Mouse (Mus musculus): Measurements from ENCODE around the gene Ascc2. TPM values are rescaled to one million over a fixed set of nuclear protein-coding genes. Genes with fewer than 3 reads are reported as not detected.

Ascc2 gene
- polyA plus RNA-seq, 1 experiment from 2014 or later = 22.3 TPM

- H3K9ac ChIP-seq = no peak overlapping the region
- WGBS = 52% methylated on average over 7 of the region's 7 CpGs
- H3K27me3 ChIP-seq (replicated peaks) = no peaks in the 10 kb centered on the region
- peaks cover 32% of the 10 kb centered on the region for H3K36me3 ChIP-seq
- no peaks in the 10 kb centered on the region for H3K9me3 ChIP-seq
- no peak for ATAC-seq (ENCODE audit: extremely low read depth, insufficient number of reproducible peaks, low FRiP score, low TSS enrichment)
- no peak overlapping the region for H3K4me3 ChIP-seq
- H3K4me2 ChIP-seq = no peak overlapping the region
- peaks cover 18% of the 10 kb centered on the region for H3K4me1 ChIP-seq
- H3K27ac ChIP-seq (replicated peaks) = no peak overlapping the region
Measured at GRCm38 (mm10) chr11:4720900-4721580, 83.5 kb downstream of the Ascc2 start.

DNA sequence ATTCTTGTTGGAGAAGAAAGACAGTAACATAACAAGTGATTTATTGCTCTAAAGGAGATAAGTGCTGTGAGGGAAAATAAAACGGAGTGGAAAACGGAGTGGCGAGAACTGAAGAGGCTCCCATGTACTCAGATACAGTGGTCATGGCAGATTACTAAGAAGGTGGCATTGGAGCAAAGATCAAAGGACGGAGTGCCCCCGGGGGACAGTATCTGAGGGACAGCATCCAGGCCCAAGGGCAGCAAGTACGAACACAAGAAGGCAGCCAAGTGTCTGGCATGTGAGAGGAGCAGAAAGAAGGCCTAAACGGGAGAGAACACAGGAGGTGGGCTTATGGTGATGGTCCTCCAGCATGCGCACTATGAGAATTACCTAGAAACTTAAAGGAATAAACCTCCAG, 84.2 kb downstream of the Ascc2 start:
- ATAC-seq (ENCODE audit: extremely low read depth, insufficient number of reproducible peaks, low FRiP score, low TSS enrichment) = no peak

DNA sequence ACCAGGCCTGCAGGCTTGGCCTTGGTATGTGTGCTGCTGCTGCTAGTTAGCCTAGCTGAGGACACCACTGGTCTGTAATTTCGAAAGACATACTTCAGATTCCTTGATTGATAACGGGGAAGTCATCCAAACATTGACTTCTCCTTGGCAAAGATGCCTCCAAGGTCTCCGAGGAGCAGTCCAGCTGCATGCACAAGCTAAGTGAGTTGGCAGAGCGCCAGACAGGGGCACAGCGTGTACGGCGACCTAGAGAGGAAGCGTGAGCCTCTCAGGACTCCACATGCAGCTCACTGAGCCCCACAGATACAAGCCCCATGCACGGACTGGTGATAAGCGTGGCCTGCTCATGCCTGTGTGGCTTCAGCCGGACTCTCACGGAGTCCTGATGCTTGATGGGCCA, 92.1 kb downstream of the Ascc2 start:
- WGBS = 17% methylated on average over 12 of the region's 12 CpGs
- Histone ChIP-seq H3K4me1 (peaks cover 13% of the 10 kb centered on the region), H3K27ac (replicated peaks) (0 out of 2 replicates have a peak overlapping the region, but pooled peaks have one; percentile 17), H3K4me2 (no peak overlapping the region), H3K4me3 (no peak overlapping the region), H3K27me3 (replicated peaks) (0 out of 2 replicates have a peak, but pooled peaks cover 5% of the 10 kb centered on the region), H3K9ac (no peak overlapping the region), H3K9me3 (no peaks in the 10 kb centered on the region), H3K36me3 (peaks cover 25% of the 10 kb centered on the region)
- ATAC-seq (ENCODE audit: extremely low read depth, insufficient number of reproducible peaks, low FRiP score, low TSS enrichment) = no peak

More for the DNA sequence above, 84.2 kb downstream of the Ascc2 start:
- peaks cover 18% of the 10 kb centered on the region for H3K4me1 ChIP-seq
- 74% methylated on average over 8 of the region's 8 CpGs for WGBS
- H3K27ac ChIP-seq (replicated peaks) = no peak overlapping the region
- peaks cover 32% of the 10 kb centered on the region for H3K36me3 ChIP-seq
- no peaks in the 10 kb centered on the region for H3K9me3 ChIP-seq
- no peak overlapping the region for H3K4me3 ChIP-seq
- no peak overlapping the region for H3K4me2 ChIP-seq
- no peak overlapping the region for H3K9ac ChIP-seq
- no peaks in the 10 kb centered on the region for H3K27me3 ChIP-seq (replicated peaks)

- no peak for ATAC-seq (ENCODE audit: extremely low read depth, insufficient number of reproducible peaks, low FRiP score, low TSS enrichment)
- no peak overlapping the region for H3K4me2 ChIP-seq
- H3K9ac ChIP-seq = 0 out of 2 replicates have a peak overlapping the region, but pooled peaks have one; percentile 33
- H3K4me1 ChIP-seq = peaks cover 15% of the 10 kb centered on the region
- H3K36me3 ChIP-seq = peaks cover 23% of the 10 kb centered on the region
- H3K27ac ChIP-seq (replicated peaks) = no peak overlapping the region
- 80% methylated on average over 6 of the region's 6 CpGs for WGBS
- H3K4me3 ChIP-seq = no peak overlapping the region
- H3K9me3 ChIP-seq = no peaks in the 10 kb centered on the region
- H3K27me3 ChIP-seq (replicated peaks) = 0 out of 2 replicates have a peak, but pooled peaks cover 9% of the 10 kb centered on the region
Measured at GRCm38 (mm10) chr11:4730096-4730495, 92.5 kb downstream of the Ascc2 start.

GRCm38 (mm10) chr11:4730913-4731312, 93.4 kb downstream of the Ascc2 start:
- 70% methylated on average over 5 of the region's 5 CpGs for WGBS

GRCm38 (mm10) chr11:4731781-4732180, 94.2 kb downstream of the Ascc2 start:
- Histone ChIP-seq H3K36me3 (peaks cover 15% of the 10 kb centered on the region; the same call in 1 of the 2 replicates), H3K9ac (no peak overlapping the region), H3K4me3 (no peak overlapping the region), H3K4me2 (no peak overlapping the region), H3K27me3 (replicated peaks) (peaks cover 19% of the 10 kb centered on the region; the same call in 1 of the 2 replicates), H3K9me3 (no peaks in the 10 kb centered on the region), H3K4me1 (peaks cover 20% of the 10 kb centered on the region), H3K27ac (replicated peaks) (no peak overlapping the region)
- 70% methylated on average over 7 of the region's 7 CpGs for WGBS
- ATAC-seq (ENCODE audit: extremely low read depth, insufficient number of reproducible peaks, low FRiP score, low TSS enrichment) = no peak

More at GRCm38 (mm10) chr11:4730913-4731312, 93.4 kb downstream of the Ascc2 start:
- H3K9me3 ChIP-seq = no peaks in the 10 kb centered on the region
- H3K4me2 ChIP-seq = no peak overlapping the region
- no peak for ATAC-seq (ENCODE audit: extremely low read depth, insufficient number of reproducible peaks, low FRiP score, low TSS enrichment)
- no peak overlapping the region for H3K9ac ChIP-seq
- H3K27me3 ChIP-seq (replicated peaks) = peaks cover 16% of the 10 kb centered on the region; the same call in 1 of the 2 replicates
- H3K27ac ChIP-seq (replicated peaks) = no peak overlapping the region
- H3K4me3 ChIP-seq = no peak overlapping the region
- H3K4me1 ChIP-seq = peaks cover 20% of the 10 kb centered on the region
- H3K36me3 ChIP-seq = peaks cover 15% of the 10 kb centered on the region; the same call in 1 of the 2 replicates

DNA sequence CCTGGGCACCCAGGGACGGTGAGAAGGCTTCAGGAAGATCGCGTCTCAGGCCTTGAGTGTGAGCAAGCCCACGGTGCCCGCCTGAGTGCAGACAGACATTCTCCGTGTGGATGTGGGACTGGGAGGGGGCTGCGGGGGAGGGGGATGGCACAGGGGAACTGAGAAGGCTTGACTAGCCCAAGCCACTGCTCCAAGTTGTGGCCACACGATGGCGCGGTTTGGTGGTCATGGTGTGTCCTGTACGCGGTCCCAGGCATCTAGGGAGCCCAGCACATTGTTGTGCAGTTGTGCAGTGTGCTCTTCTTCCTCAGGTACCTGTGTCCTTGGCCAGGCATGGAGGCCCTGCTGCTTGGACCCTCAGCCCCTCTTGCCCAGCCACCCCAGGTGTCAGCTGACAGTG, 96.6 kb downstream of the Ascc2 start:
- Histone ChIP-seq H3K4me1 (peaks cover 20% of the 10 kb centered on the region), H3K27me3 (replicated peaks) (peaks cover 27% of the 10 kb centered on the region; the same call in 1 of the 2 replicates), H3K9ac (no peak overlapping the region), H3K4me3 (no peak overlapping the region), H3K27ac (replicated peaks) (no peak overlapping the region), H3K9me3 (no peaks in the 10 kb centered on the region), H3K4me2 (no peak overlapping the region), H3K36me3 (peaks cover 14% of the 10 kb centered on the region; the same call in 1 of the 2 replicates)
- no peak for ATAC-seq (ENCODE audit: extremely low read depth, insufficient number of reproducible peaks, low FRiP score, low TSS enrichment)
- 35% methylated on average over 12 of the region's 12 CpGs for WGBS

Other genes with a start within 250 kb of the Ascc2 start
- 0.15 and 0.44 TPM in 2 replicates for gene Hormad2, start 196.6 kb upstream of the Ascc2 start, polyA plus RNA-seq (2015; fragmentation: Nextera tagmentation; extraction: Ambion mirVana)
- 19.7 and 21.1 TPM in 2 replicates for gene Mtmr3, start 42.9 kb upstream of the Ascc2 start, polyA plus RNA-seq (2015; fragmentation: Nextera tagmentation; extraction: Ambion mirVana)
- gene Gm11032, start 17.7 kb upstream of the Ascc2 start, polyA plus RNA-seq (2015; fragmentation: Nextera tagmentation; extraction: Ambion mirVana) = not detected in 2 replicates
- gene Uqcr10, start 66.6 kb downstream of the Ascc2 start, polyA plus RNA-seq (2015; fragmentation: Nextera tagmentation; extraction: Ambion mirVana) = 1,777 and 1,970 TPM in 2 replicates
- gene Zmat5, start 66.9 kb downstream of the Ascc2 start, polyA plus RNA-seq (2015; fragmentation: Nextera tagmentation; extraction: Ambion mirVana) = 51.2 and 57.4 TPM in 2 replicates
- 0.09 TPM in 1 of 2 replicates, not detected in the other for gene Cabp7, start 109.0 kb downstream of the Ascc2 start, polyA plus RNA-seq (2015; fragmentation: Nextera tagmentation; extraction: Ambion mirVana)
- 37.3 and 39.8 TPM in 2 replicates for gene Nf2, start 211.8 kb downstream of the Ascc2 start, polyA plus RNA-seq (2015; fragmentation: Nextera tagmentation; extraction: Ambion mirVana)
- gene Nipsnap1, start 236.2 kb downstream of the Ascc2 start, polyA plus RNA-seq (2015; fragmentation: Nextera tagmentation; extraction: Ambion mirVana) = 31.4 and 35.6 TPM in 2 replicates

Data from heart, embryonic 13.5 days (tissue).